Mouse (Mus musculus): ENCODE results near the gene Rps6kl1. TPM values are rescaled to one million over a fixed set of nuclear protein-coding genes. Genes with fewer than 3 reads are reported as not detected.
"Not testable (repeated sequence)": the region's sequence is repeated elsewhere in the genome, so short reads cannot be mapped to it uniquely, and the experiment has no call there.

Rps6kl1 gene
- polyA plus RNA-seq, 1 experiment from 2014 or later, result 2.1 TPM

GRCm38 (mm10) chr12:85146881-85147280 lies 4.2 kb downstream of the Rps6kl1 start:
- no peak for ATAC-seq (ENCODE audit: low FRiP score)
- H3K9me3 ChIP-seq (ENCODE audit: control insufficient read depth, low read length), result no peaks in the 10 kb centered on the region
- 84% methylated on average over 9 of the region's 9 CpGs for WGBS
- no peak overlapping the region for H3K27ac ChIP-seq (ENCODE audit: low read depth, low read length)
- no peak overlapping the region for H3K4me3 ChIP-seq (ENCODE audit: low read depth, low read length)
- H3K4me1 ChIP-seq (ENCODE audit: control insufficient read depth, insufficient read depth, low read length), result peaks cover 8% of the 10 kb centered on the region; the same call in 1 of the 2 replicates
- H3K36me3 ChIP-seq (ENCODE audit: control insufficient read depth, insufficient read depth, low read length), result no peaks in the 10 kb centered on the region
- H3K4me2 ChIP-seq, result no peak overlapping the region
- peaks cover 7% of the 10 kb centered on the region for H3K27me3 ChIP-seq (ENCODE audit: control insufficient read depth, insufficient read depth, low read length)
- no peak for DNase-seq (ENCODE audit: low spot score, missing footprints)
- H3K9ac ChIP-seq (ENCODE audit: low read length), result no peak overlapping the region

- 31% methylated on average over 11 of the region's 11 CpGs for WGBS
- no peaks in the 10 kb centered on the region for H3K9me3 ChIP-seq (ENCODE audit: control insufficient read depth, low read length)
- no peak for DNase-seq (ENCODE audit: low spot score, missing footprints)
These were observed 4.7 kb downstream of the Rps6kl1 start for GRCm38 (mm10) chr12:85146355-85146754.

GRCm38 (mm10) chr12:85145630-85146029 lies 5.4 kb downstream of the Rps6kl1 start:
- DNase-seq (ENCODE audit: low spot score, missing footprints) (no peak), ATAC-seq (ENCODE audit: low FRiP score) (no peak)
- no peaks in the 10 kb centered on the region for H3K9me3 ChIP-seq (ENCODE audit: control insufficient read depth, low read length)
- no peak overlapping the region for H3K4me3 ChIP-seq (ENCODE audit: low read depth, low read length)
- H3K9ac ChIP-seq (ENCODE audit: low read length), result no peak overlapping the region
- H3K4me2 ChIP-seq, result no peak overlapping the region
- WGBS, result 80% methylated on average over 9 of the region's 9 CpGs
- no peak overlapping the region for H3K27ac ChIP-seq (ENCODE audit: low read depth, low read length)
- H3K4me1 ChIP-seq (ENCODE audit: control insufficient read depth, insufficient read depth, low read length), result peaks cover 3% of the 10 kb centered on the region; the same call in 1 of the 2 replicates
- H3K36me3 ChIP-seq (ENCODE audit: control insufficient read depth, insufficient read depth, low read length), result no peaks in the 10 kb centered on the region
- peaks cover 2% of the 10 kb centered on the region; the same call in 1 of the 2 replicates for H3K27me3 ChIP-seq (ENCODE audit: control insufficient read depth, insufficient read depth, low read length)

More at GRCm38 (mm10) chr12:85146355-85146754, 4.7 kb downstream of the Rps6kl1 start:
- H3K9ac ChIP-seq (ENCODE audit: low read length), result no peak overlapping the region
- H3K27me3 ChIP-seq (ENCODE audit: control insufficient read depth, insufficient read depth, low read length), result peaks cover 4% of the 10 kb centered on the region; the same call in 1 of the 2 replicates
- no peak overlapping the region for H3K27ac ChIP-seq (ENCODE audit: low read depth, low read length)
- H3K4me1 ChIP-seq (ENCODE audit: control insufficient read depth, insufficient read depth, low read length), result peaks cover 8% of the 10 kb centered on the region; the same call in 1 of the 2 replicates
- no peak for ATAC-seq (ENCODE audit: low FRiP score)
- no peak overlapping the region for H3K4me2 ChIP-seq
- H3K36me3 ChIP-seq (ENCODE audit: control insufficient read depth, insufficient read depth, low read length), result no peaks in the 10 kb centered on the region
- no peak overlapping the region for H3K4me3 ChIP-seq (ENCODE audit: low read depth, low read length)

- H3K27me3 ChIP-seq (ENCODE audit: control insufficient read depth, insufficient read depth, low read length), result no peaks in the 10 kb centered on the region
- H3K36me3 ChIP-seq (ENCODE audit: control insufficient read depth, insufficient read depth, low read length), result no peaks in the 10 kb centered on the region
- DNase-seq (ENCODE audit: low spot score, missing footprints), result no peak
- WGBS, result 89% methylated on average over 4 of the region's 4 CpGs
- no peak overlapping the region for H3K9ac ChIP-seq (ENCODE audit: low read length)
- no peak for ATAC-seq (ENCODE audit: low FRiP score)
- H3K4me3 ChIP-seq (ENCODE audit: low read depth, low read length), result no peak overlapping the region
- H3K4me2 ChIP-seq, result no peak overlapping the region
- H3K4me1 ChIP-seq (ENCODE audit: control insufficient read depth, insufficient read depth, low read length), result no peaks in the 10 kb centered on the region
- H3K27ac ChIP-seq (ENCODE audit: low read depth, low read length), result no peak overlapping the region
- no peaks in the 10 kb centered on the region for H3K9me3 ChIP-seq (ENCODE audit: control insufficient read depth, low read length)
These were observed 6.2 kb downstream of the Rps6kl1 start for GRCm38 (mm10) chr12:85144821-85145220.

GRCm38 (mm10) chr12:85144276-85144675 lies 6.8 kb downstream of the Rps6kl1 start:
- DNase-seq (ENCODE audit: low spot score, missing footprints); ATAC-seq (ENCODE audit: low FRiP score); H3K36me3 ChIP-seq (ENCODE audit: control insufficient read depth, insufficient read depth, low read length); H3K4me1 ChIP-seq (ENCODE audit: control insufficient read depth, insufficient read depth, low read length); H3K27me3 ChIP-seq (ENCODE audit: control insufficient read depth, insufficient read depth, low read length); H3K9ac ChIP-seq (ENCODE audit: low read length); H3K4me2 ChIP-seq; H3K4me3 ChIP-seq (ENCODE audit: low read depth, low read length); H3K27ac ChIP-seq (ENCODE audit: low read depth, low read length); H3K9me3 ChIP-seq (ENCODE audit: control insufficient read depth, low read length): not testable (repeated sequence)
- WGBS, result 62% methylated on average over 2 of the region's 2 CpGs

GRCm38 (mm10) chr12:85142803-85143202 lies 8.3 kb downstream of the Rps6kl1 start:
- DNase-seq (ENCODE audit: low spot score, missing footprints) (peak; percentile 98), ATAC-seq (ENCODE audit: low FRiP score) (peak; percentile 54; the same call in 1 of the 2 replicates)
- Histone ChIP-seq H3K9ac (ENCODE audit: low read length) (no peak overlapping the region), H3K4me1 (ENCODE audit: control insufficient read depth, insufficient read depth, low read length) (no peaks in the 10 kb centered on the region), H3K27ac (ENCODE audit: low read depth, low read length) (no peak overlapping the region), H3K27me3 (ENCODE audit: control insufficient read depth, insufficient read depth, low read length) (no peaks in the 10 kb centered on the region), H3K36me3 (ENCODE audit: control insufficient read depth, insufficient read depth, low read length) (no peaks in the 10 kb centered on the region), H3K4me3 (ENCODE audit: low read depth, low read length) (no peak overlapping the region), H3K4me2 (no peak overlapping the region), H3K9me3 (ENCODE audit: control insufficient read depth, low read length) (no peaks in the 10 kb centered on the region)
- WGBS, result 17% methylated on average over 4 of the region's 4 CpGs

- Histone ChIP-seq H3K36me3 (ENCODE audit: control insufficient read depth, insufficient read depth, low read length) (no peaks in the 10 kb centered on the region), H3K4me1 (ENCODE audit: control insufficient read depth, insufficient read depth, low read length) (no peaks in the 10 kb centered on the region), H3K27me3 (ENCODE audit: control insufficient read depth, insufficient read depth, low read length) (no peaks in the 10 kb centered on the region), H3K9me3 (ENCODE audit: control insufficient read depth, low read length) (no peaks in the 10 kb centered on the region), H3K27ac (ENCODE audit: low read depth, low read length) (no peak overlapping the region), H3K9ac (ENCODE audit: low read length) (no peak overlapping the region), H3K4me3 (ENCODE audit: low read depth, low read length) (no peak overlapping the region), H3K4me2 (no peak overlapping the region)
- WGBS, result 79% methylated on average over 6 of the region's 6 CpGs
- ATAC-seq (ENCODE audit: low FRiP score), result no peak
- DNase-seq (ENCODE audit: low spot score, missing footprints), result no peak
These were observed 10.0 kb downstream of the Rps6kl1 start for GRCm38 (mm10) chr12:85141096-85141495.

- Histone ChIP-seq H3K27me3 (ENCODE audit: control insufficient read depth, insufficient read depth, low read length) (no peaks in the 10 kb centered on the region), H3K27ac (ENCODE audit: low read depth, low read length) (no peak overlapping the region), H3K4me1 (ENCODE audit: control insufficient read depth, insufficient read depth, low read length) (no peaks in the 10 kb centered on the region), H3K9me3 (ENCODE audit: control insufficient read depth, low read length) (no peaks in the 10 kb centered on the region), H3K4me3 (ENCODE audit: low read depth, low read length) (no peak overlapping the region), H3K4me2 (no peak overlapping the region), H3K36me3 (ENCODE audit: control insufficient read depth, insufficient read depth, low read length) (no peaks in the 10 kb centered on the region; the same call in 1 of the 2 replicates), H3K9ac (ENCODE audit: low read length) (no peak overlapping the region)
- DNase-seq (ENCODE audit: low spot score, missing footprints) (no peak), ATAC-seq (ENCODE audit: low FRiP score) (no peak)
- 52% methylated on average over 18 of the region's 18 CpGs for WGBS
These were observed 10.9 kb downstream of the Rps6kl1 start for GRCm38 (mm10) chr12:85140036-85140701.

GRCm38 (mm10) chr12:85136627-85137026 lies 14.4 kb downstream of the Rps6kl1 start:
- Histone ChIP-seq H3K4me2 (no peak overlapping the region), H3K4me1 (ENCODE audit: control insufficient read depth, insufficient read depth, low read length) (no peaks in the 10 kb centered on the region), H3K9me3 (ENCODE audit: control insufficient read depth, low read length) (no peaks in the 10 kb centered on the region), H3K9ac (ENCODE audit: low read length) (no peak overlapping the region), H3K27ac (ENCODE audit: low read depth, low read length) (no peak overlapping the region), H3K36me3 (ENCODE audit: control insufficient read depth, insufficient read depth, low read length) (peaks cover 8% of the 10 kb centered on the region; the same call in 1 of the 2 replicates), H3K27me3 (ENCODE audit: control insufficient read depth, insufficient read depth, low read length) (no peaks in the 10 kb centered on the region), H3K4me3 (ENCODE audit: low read depth, low read length) (no peak overlapping the region)
- ATAC-seq (ENCODE audit: low FRiP score) (no peak), DNase-seq (ENCODE audit: low spot score, missing footprints) (no peak)
- 83% methylated on average over 4 of the region's 4 CpGs for WGBS

Measured in midbrain, embryonic 11.5 days (tissue).